Mouse (Mus musculus) olfactory bulb, adult 2 months (tissue): ENCODE data around the gene Cap1.

Experiments
- CTCF ChIP-seq: fragments of 200-500 bp; IDR thresholded peaks from 2 replicates; pipeline ENCODE4 v1.5.1; 2012; ENCODE audit warnings: low read depth, mild to moderate bottlenecking, low read length, moderate library complexity; ENCODE audit not compliant: insufficient read depth
- POLR2A ChIP-seq: fragments of 200-500 bp; IDR thresholded peaks from 2 replicates; pipeline ENCODE4 v1.6.1; 2012; ENCODE audit warnings: mild to moderate bottlenecking, low read depth, low read length, moderate library complexity; ENCODE audit not compliant: insufficient read depth

- TF ChIP-seq POLR2A (no peak), CTCF (no peak)
These were observed 49.5 kb downstream of the Cap1 start for GRCm38 (mm10) chr4:122836403-122836775.
